ENCODE assay signal across 21 mouse cellular contexts in genomic region chr15:62986147-62986546, GRCm38 (mm10).
"Had no signal": no experiment of that assay in that cellular context is flagged by ENCODE, and none has a peak within 500 bp of the region (broad histone marks: within the 10 kb centered on the region; RNA-seq: fewer than 3 reads in every experiment).

No protein-coding gene starts in this region.

- H3K4me2 ChIP-seq: limb, embryonic 13.5 days; liver, embryonic 12.5 days; liver, embryonic 15.5 days; midbrain, embryonic 11.5 days; neural tube, embryonic 12.5 days; neural tube, embryonic 15.5 days; stomach, embryonic 15.5 days had no signal

- ATAC-seq: inflammation-experienced regulatory T-cells, adult 6 months; intestine, embryonic 16.5 days; liver, embryonic 12.5 days had no signal

- H3K27ac ChIP-seq: limb, embryonic 10.5 days; limb, embryonic 13.5 days; liver, embryonic 12.5 days; liver, embryonic 15.5 days; neural tube, embryonic 12.5 days; neural tube, embryonic 15.5 days; stomach, embryonic 15.5 days had no signal

- H3K9ac ChIP-seq: limb, embryonic 13.5 days; liver, embryonic 12.5 days; liver, embryonic 15.5 days; neural tube, embryonic 12.5 days; neural tube, embryonic 15.5 days; stomach, embryonic 15.5 days had no signal

- H3K4me1 ChIP-seq: liver, embryonic 12.5 days; liver, embryonic 15.5 days; neural tube, embryonic 12.5 days; neural tube, embryonic 15.5 days; stomach, embryonic 15.5 days had no signal

- H3K27me3 ChIP-seq: limb, embryonic 13.5 days; liver, embryonic 12.5 days; liver, embryonic 15.5 days; neural tube, embryonic 12.5 days; neural tube, embryonic 15.5 days; stomach, embryonic 15.5 days had no signal

- H3K4me3 ChIP-seq: limb, embryonic 10.5 days; limb, embryonic 13.5 days; liver, embryonic 12.5 days; liver, embryonic 15.5 days; neural tube, embryonic 12.5 days; neural tube, embryonic 15.5 days; stomach, embryonic 15.5 days had no signal

- H3K36me3 ChIP-seq: limb, embryonic 10.5 days; limb, embryonic 13.5 days; liver, embryonic 12.5 days; liver, embryonic 15.5 days; neural tube, embryonic 12.5 days; neural tube, embryonic 15.5 days; stomach, embryonic 15.5 days had no signal

- DNase-seq: kidney, adult 18-20 months; kidney, adult 9 months; kidney, postnatal 14 days; kidney, postnatal 4 days; liver; midbrain, embryonic 14.5 days; right cerebral cortex, adult 18-20 months; right cerebral cortex, postnatal 14 days; right cerebral cortex, postnatal 4 days; thymus, adult 18-20 months; thymus, postnatal 36 days had no signal

- H3K9me3 ChIP-seq: limb, embryonic 10.5 days; limb, embryonic 13.5 days; liver, embryonic 12.5 days; liver, embryonic 15.5 days; neural tube, embryonic 12.5 days; neural tube, embryonic 15.5 days; stomach, embryonic 15.5 days had no signal
